Mouse (Mus musculus): ENCODE data around the gene Tnk2.

Gene Tnk2

GRCm38 (mm10) chr16:32707824-32708456, 64.3 kb downstream of the Tnk2 start:
- in situ Hi-C loops (cut with MboI, MseI), result no loop called here

GRCm38 (mm10) chr16:32708457-32709033, 64.9 kb downstream of the Tnk2 start:
- in situ Hi-C loops (cut with MboI, MseI), result no loop called here

GRCm38 (mm10) chr16:32709116-32709515, 65.4 kb downstream of the Tnk2 start:
- in situ Hi-C loops (cut with MboI, MseI), result no loop called here

GRCm38 (mm10) chr16:32710426-32711070, 66.9 kb downstream of the Tnk2 start:
- in situ Hi-C loops (cut with MboI, MseI), result no loop called here

- in situ Hi-C loops (cut with MboI, MseI), result no loop called here
Observed at GRCm38 (mm10) chr16:32712202-32712601, 68.5 kb downstream of the Tnk2 start.

GRCm38 (mm10) chr16:32713556-32713955, 69.9 kb downstream of the Tnk2 start:
- in situ Hi-C loops (cut with MboI, MseI), result no loop called here

- in situ Hi-C loops (cut with MboI, MseI), result no loop called here
Observed at GRCm38 (mm10) chr16:32715364-32715763, 71.7 kb downstream of the Tnk2 start.

GRCm38 (mm10) chr16:32723163-32723562, 79.5 kb downstream of the Tnk2 start:
- in situ Hi-C loops (cut with MboI, MseI), result no loop called here

- in situ Hi-C loops (cut with MboI, MseI), result no loop called here
Observed at GRCm38 (mm10) chr16:32723767-32724166, 80.1 kb downstream of the Tnk2 start.

- in situ Hi-C loops (cut with MboI, MseI), result no loop called here
Observed at GRCm38 (mm10) chr16:32724259-32724658, 80.6 kb downstream of the Tnk2 start.

- in situ Hi-C loops (cut with MboI, MseI), result loop anchor here (5.0 kb wide), 1 partner anchor 36 kb away; no protein-coding TSS in a partner anchor
Observed at GRCm38 (mm10) chr16:32726501-32726900, 82.8 kb downstream of the Tnk2 start.

GRCm38 (mm10) chr16:32728240-32728639, 84.6 kb downstream of the Tnk2 start:
- in situ Hi-C loops (cut with MboI, MseI), result loop anchor here (5.0 kb wide), 1 partner anchor 34 kb away; no protein-coding TSS in a partner anchor

- in situ Hi-C loops (cut with MboI, MseI), result loop anchor here (5.0 kb wide), 1 partner anchor 34 kb away; no protein-coding TSS in a partner anchor
Observed at GRCm38 (mm10) chr16:32728730-32729129, 85.1 kb downstream of the Tnk2 start.
